Mouse (Mus musculus) cerebellum, adult 11 months (tissue): ENCODE results near the gene Yod1.

Experiments used
- DNase-seq: peaks from one replicate; pipeline ENCODE4 v3.0.0; 2022

Gene Yod1

GRCm38 (mm10) chr1:130717291-130717871 lies at the start of gene Yod1:
TSS of gene Yod1 (plus strand) at chr1:130717327.
- DNase-seq, result peak; percentile 90

- no peak for DNase-seq
Observed at GRCm38 (mm10) chr1:130678551-130678950, 38.6 kb upstream of the Yod1 start.

- DNase-seq, result no peak
Observed at GRCm38 (mm10) chr1:130681075-130681474, 36.1 kb upstream of the Yod1 start.

- no peak for DNase-seq
Observed at GRCm38 (mm10) chr1:130681656-130682413, 35.3 kb upstream of the Yod1 start.

GRCm38 (mm10) chr1:130683905-130684304 lies 33.2 kb upstream of the Yod1 start:
- DNase-seq, result no peak

GRCm38 (mm10) chr1:130698601-130699000 lies 18.5 kb upstream of the Yod1 start:
- DNase-seq, result no peak

GRCm38 (mm10) chr1:130699937-130700633 lies 17.0 kb upstream of the Yod1 start:
- DNase-seq, result peak; percentile 30

GRCm38 (mm10) chr1:130701976-130702375 lies 15.2 kb upstream of the Yod1 start:
- no peak for DNase-seq

GRCm38 (mm10) chr1:130703613-130704012 lies 13.5 kb upstream of the Yod1 start:
- DNase-seq, result no peak

- no peak for DNase-seq
Observed at GRCm38 (mm10) chr1:130710283-130711080, 6.6 kb upstream of the Yod1 start.

GRCm38 (mm10) chr1:130714046-130714445 lies 3.1 kb upstream of the Yod1 start:
- no peak for DNase-seq

GRCm38 (mm10) chr1:130715561-130716217 lies 1.4 kb upstream of the Yod1 start, which contains the start of gene Gm29427:
TSS of gene Gm29427 (minus strand) at chr1:130715799.
- DNase-seq, result peak; percentile 99

- no peak for DNase-seq
Observed at GRCm38 (mm10) chr1:130716218-130716512, 962 bp upstream of the Yod1 start.

GRCm38 (mm10) chr1:130716513-130717290 lies 425 bp upstream of the Yod1 start:
- no peak for DNase-seq

- DNase-seq, result no peak
Observed at GRCm38 (mm10) chr1:130724206-130724605, 7.1 kb downstream of the Yod1 start.

GRCm38 (mm10) chr1:130726396-130726795 lies 9.3 kb downstream of the Yod1 start:
- no peak for DNase-seq

GRCm38 (mm10) chr1:130728070-130728469 lies 10.9 kb downstream of the Yod1 start:
- DNase-seq, result no peak

- DNase-seq, result no peak
Observed at GRCm38 (mm10) chr1:130728708-130729107, 11.6 kb downstream of the Yod1 start.

- no peak for DNase-seq
Observed at GRCm38 (mm10) chr1:130729153-130729552, 12.0 kb downstream of the Yod1 start, which contains the start of gene Pfkfb2. TSS of gene Pfkfb2 (minus strand) at chr1:130729253.

- DNase-seq, result no peak
Observed at GRCm38 (mm10) chr1:130731741-130732337, 14.7 kb downstream of the Yod1 start, which contains the start of gene AA986860. TSS of gene AA986860 (plus strand) at chr1:130731976.
